Mouse (Mus musculus) CD4-positive naive resting alpha-beta T cell, adult 76 days (primary cell): ENCODE measurements around the gene Ssxb1. TPM values are rescaled to one million over a fixed set of nuclear protein-coding genes. Genes with fewer than 3 reads are reported as not detected.

Experiments used
- total RNA-seq: library from RNA; stranded (reverse); gene quantifications from one replicate; pipeline ENCODE4 v1.2.4, GENCODE M21; 2023

Gene Ssxb1
- not detected for total RNA-seq

DNA sequence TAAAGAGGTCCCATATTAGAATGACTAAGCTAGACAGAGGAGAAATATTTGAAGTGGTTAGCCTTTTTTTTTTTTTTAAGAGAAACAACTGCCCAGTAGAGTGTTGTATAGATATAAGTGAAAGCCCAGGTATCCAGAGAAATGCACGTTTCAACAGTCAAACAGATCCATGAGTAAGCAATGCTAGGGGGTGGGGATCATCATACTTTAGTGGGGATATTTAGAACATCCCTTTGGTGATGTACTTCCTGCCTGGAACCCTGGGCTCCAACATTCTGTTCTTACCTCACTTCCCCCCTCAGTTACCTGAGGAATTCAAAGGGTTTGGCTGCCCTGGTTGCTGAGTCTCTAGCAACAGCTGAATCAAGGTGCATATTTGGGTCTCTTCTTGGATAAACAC, at the start of gene Ssxb1:
TSS of gene Ssxb1 (plus strand) at position 301 of the 400 bp plus-strand sequence.

DNA sequence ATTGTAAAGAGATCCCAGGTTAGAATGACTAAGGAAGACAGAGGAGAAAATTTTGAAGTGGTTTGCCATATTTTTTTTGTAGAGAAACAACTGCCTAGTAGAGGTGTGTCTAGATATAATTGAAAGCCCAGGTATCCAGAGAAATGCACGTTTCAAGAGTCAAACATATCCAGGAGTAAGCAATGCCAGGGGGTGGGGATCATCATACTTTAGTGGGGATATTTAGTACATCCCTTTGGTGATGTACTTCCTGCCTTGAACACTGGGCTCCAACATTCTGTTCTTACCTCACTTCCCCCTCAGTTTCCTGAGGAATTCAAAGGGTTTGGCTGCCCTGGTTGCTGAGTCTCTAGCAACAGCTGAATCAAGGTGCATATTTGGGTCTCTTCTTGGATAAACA, 46.4 kb upstream of the Ssxb1 start, which contains the start of gene Ssxb9:
TSS of gene Ssxb9 (plus strand) at position 301 of the 400 bp plus-strand sequence.

DNA sequence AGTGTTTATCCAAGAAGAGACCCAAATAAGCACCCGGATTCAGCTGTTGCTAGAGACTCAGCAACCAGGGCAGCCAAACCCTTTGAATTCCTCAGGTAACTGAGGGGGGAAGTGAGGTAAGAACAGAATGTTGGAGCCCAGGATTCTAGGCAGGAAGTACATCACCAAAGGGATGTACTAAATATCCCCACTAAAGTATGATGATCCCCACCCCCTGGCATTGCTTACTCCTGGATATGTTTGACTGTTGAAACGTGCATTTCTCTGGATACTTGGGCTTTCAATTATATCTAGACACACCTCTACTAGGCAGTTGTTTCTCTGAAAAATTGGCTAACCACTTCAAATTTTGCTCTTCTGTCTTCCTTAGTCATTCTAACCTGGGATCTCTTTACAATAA, 48.5 kb downstream of the Ssxb1 start, which contains the start of gene Ssxb2:
TSS of gene Ssxb2 (minus strand) at position 101 of the 400 bp plus-strand sequence.

Other genes with a start within 250 kb of the Ssxb1 start
- 13.6 TPM for gene Tbc1d25, start 237.1 kb upstream of the Ssxb1 start, total RNA-seq
- gene Ebp, start 219.8 kb upstream of the Ssxb1 start, total RNA-seq, result 30.0 TPM
- gene Porcn, start 206.8 kb upstream of the Ssxb1 start, total RNA-seq, result not detected
- gene Ftsj1, start 160.9 kb upstream of the Ssxb1 start, total RNA-seq, result 14.7 TPM
- gene Slc38a5, start 142.2 kb upstream of the Ssxb1 start, total RNA-seq, result 0.50 TPM
- not detected for gene Ssxb10, start 85.9 kb upstream of the Ssxb1 start, total RNA-seq
- not detected for gene Ssxb9, start 46.3 kb upstream of the Ssxb1 start, total RNA-seq
- gene Ssxb2, start 48.4 kb downstream of the Ssxb1 start, total RNA-seq, result not detected
- gene Gm14459, start 111.6 kb downstream of the Ssxb1 start, total RNA-seq, result not detected
- not detected for gene Ssxb6, start 134.9 kb downstream of the Ssxb1 start, total RNA-seq
- gene Ssxb3, start 178.5 kb downstream of the Ssxb1 start, total RNA-seq, result not detected